Comparison of ENCODE assay signal across 10 mouse cellular contexts in the genomic region with DNA sequence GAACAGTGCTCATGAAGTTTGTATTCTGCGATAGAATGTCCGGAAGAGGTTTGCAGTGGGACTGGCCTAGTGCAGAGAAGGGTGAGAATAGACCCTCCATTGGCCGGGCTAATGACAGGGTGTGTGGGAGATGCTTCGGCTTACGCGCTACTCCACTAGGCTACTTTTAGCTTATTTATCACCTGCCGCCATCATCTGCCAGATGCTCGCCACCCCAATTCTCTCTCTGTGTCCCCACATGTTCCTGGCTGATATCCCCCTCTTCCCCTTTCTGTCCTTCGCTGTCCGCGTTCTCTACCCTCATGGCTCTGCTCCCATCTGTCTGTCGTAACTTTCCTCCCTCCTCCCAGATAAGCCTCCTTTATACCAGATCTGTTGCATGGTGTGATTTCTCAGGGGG.
"Had no signal": no experiment of that assay in that cellular context is flagged by ENCODE, and none has a peak within 500 bp of the region (broad histone marks: within the 10 kb centered on the region; RNA-seq: fewer than 3 reads in every experiment).

No protein-coding gene starts in this region.

- H3K9me3 ChIP-seq: limb, embryonic 13.5 days; midbrain, embryonic 12.5 days had no signal

- H3K9ac ChIP-seq: limb, embryonic 13.5 days; midbrain, embryonic 12.5 days had no signal

- DNase-seq: kidney, adult 8-10 months; kidney, postnatal 36 days; left cerebral cortex, postnatal 4 days; lung, adult 18-20 months; right cerebral cortex, postnatal 14 days had no signal

- ATAC-seq: inflammation-experienced regulatory T-cells, adult 6 months; intestine, postnatal 0 days had no signal

- H3K4me3 ChIP-seq: limb, embryonic 13.5 days; midbrain, embryonic 12.5 days had no signal

- H3K27me3 ChIP-seq: limb, embryonic 13.5 days; midbrain, embryonic 12.5 days had no signal

- H3K4me2 ChIP-seq: limb, embryonic 13.5 days; midbrain, embryonic 12.5 days had no signal

- H3K36me3 ChIP-seq: limb, embryonic 13.5 days; midbrain, embryonic 12.5 days had no signal

- H3K27ac ChIP-seq: kidney, postnatal 0 days; limb, embryonic 13.5 days; midbrain, embryonic 12.5 days had no signal
